Mouse (Mus musculus): ENCODE measurements around the gene Efcab14.

DNA sequence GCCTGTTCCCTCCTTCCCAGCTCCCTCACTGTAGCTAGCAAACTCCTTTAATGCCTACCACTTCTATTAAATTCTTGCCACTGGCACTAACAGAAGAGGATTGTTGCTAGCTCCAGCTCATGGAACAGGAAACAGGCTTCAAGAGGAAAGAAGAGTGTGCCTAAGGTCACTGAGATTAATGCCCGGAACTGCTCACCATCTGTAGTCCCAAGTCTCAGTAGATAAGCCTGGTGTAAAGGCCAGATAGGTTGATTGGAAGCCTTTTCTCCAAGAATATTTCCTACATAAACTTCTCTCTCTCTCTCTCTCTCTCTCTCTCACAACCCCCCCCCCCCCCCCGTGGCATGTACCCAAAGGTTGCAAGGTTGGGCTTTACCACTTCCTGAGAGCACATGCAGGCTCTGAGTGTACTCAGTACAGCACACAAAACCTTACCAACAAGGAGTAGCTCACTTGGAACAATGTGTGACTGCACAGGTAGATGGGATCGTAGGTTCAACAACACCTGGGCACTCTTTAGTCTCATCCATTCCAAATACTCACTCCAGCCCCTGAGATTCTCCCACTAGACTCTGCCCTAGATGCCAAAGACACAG is 5.2 kb upstream of the Efcab14 start:
- no peak for TF ChIP-seq CTCF (IDR thresholded peaks at IDR 0.05; ENCODE audit: low read depth, low read length)
- no peak for TF ChIP-seq POLR2A (IDR thresholded peaks at IDR 0.05; ENCODE audit: borderline replicate concordance, low read depth, low read length)
